Mouse (Mus musculus): ENCODE results near the gene Ncf4. TPM values are rescaled to one million over a fixed set of nuclear protein-coding genes. Genes with fewer than 3 reads are reported as not detected.
"Not testable (repeated sequence)": the region's sequence is repeated elsewhere in the genome, so short reads cannot be mapped to it uniquely, and the experiment has no call there.

Ncf4 gene
- polyA plus RNA-seq, 1 experiment from 2014 or later = 5.9 TPM

DNA sequence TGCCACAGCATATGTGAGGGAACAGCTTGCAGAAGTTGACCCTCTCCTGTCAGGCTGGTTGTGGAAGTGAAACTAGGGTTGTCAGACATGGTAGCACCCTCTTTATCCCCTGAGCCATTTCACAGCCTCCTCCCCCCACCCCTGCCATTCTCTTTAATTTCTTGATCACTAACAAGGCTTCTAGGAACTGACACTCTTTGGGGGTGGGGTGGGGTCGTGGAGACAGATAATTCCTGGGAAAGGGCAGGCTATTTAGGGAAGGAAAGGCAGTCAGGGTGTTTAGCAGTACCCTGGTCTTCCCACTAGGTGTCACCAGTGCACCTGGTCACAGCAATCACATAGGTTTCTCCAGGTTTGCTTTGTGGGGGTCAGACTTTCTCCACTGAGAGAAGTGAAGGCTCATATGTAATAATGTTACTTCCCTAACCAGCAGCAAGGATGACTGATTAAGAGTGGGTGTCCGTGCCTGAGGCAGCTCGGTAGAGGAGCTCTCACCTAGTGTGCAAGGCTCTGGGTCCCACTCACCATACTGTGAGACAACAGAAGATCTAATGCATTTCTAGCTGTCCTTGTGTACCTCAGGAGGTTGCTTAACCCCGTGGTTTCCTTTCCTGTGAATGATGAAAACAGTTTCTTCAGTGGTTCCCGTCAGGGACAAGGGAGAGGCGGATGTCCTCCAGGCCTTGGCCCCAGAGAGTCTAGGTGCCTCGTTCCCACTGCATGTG is 12.9 kb downstream of the Ncf4 start:
- H3K27ac ChIP-seq = no peak overlapping the region
- no peak for ATAC-seq (ENCODE audit: borderline replicate concordance, extremely low read depth, low FRiP score, low TSS enrichment)

DNA sequence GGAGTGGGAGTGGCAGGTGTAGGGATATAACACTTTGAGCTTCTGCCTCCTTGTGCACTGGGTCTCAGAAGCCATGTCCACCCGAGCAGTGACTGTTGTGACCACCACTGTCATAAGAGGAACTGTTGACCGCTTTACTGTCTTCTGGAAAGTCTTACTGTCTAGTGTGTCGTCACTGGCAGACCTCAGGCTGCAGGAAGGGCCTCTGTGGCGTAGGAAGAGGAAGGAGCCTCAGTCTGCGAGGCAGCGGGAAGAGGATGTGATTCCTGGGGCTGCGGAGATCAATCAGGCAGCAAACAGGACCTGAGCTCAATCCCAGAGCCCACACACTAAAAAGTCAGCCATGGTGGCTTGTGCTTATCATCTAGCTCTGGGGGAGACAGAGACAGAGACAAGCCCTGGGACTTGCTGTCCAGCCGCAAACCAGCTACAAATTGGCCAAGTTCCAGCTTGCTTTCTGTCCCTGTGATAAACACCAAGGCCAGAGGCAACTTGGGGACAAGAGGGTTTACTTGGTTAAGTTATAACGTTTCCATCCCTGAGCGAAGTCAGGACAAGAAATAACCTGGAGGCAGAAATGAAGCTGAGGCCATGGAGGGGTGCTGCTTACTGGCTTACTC is 13.8 kb downstream of the Ncf4 start:
- ATAC-seq (ENCODE audit: borderline replicate concordance, extremely low read depth, low FRiP score, low TSS enrichment) = no peak
- no peak overlapping the region for H3K4me2 ChIP-seq
- no peak overlapping the region for H3K9ac ChIP-seq
- no peaks in the 10 kb centered on the region for H3K36me3 ChIP-seq
- 56% methylated on average over 10 of the region's 10 CpGs for WGBS
- peaks cover 8% of the 10 kb centered on the region; the same call in 1 of the 2 replicates for H3K27me3 ChIP-seq
- H3K27ac ChIP-seq = no peak overlapping the region
- no peaks in the 10 kb centered on the region for H3K9me3 ChIP-seq
- H3K4me1 ChIP-seq = no peaks in the 10 kb centered on the region
- H3K4me3 ChIP-seq = no peak overlapping the region

More for the DNA sequence above, 12.9 kb downstream of the Ncf4 start:
- Histone ChIP-seq H3K27me3 (peaks cover 8% of the 10 kb centered on the region; the same call in 1 of the 2 replicates), H3K4me1 (no peaks in the 10 kb centered on the region), H3K9ac (no peak overlapping the region), H3K9me3 (no peaks in the 10 kb centered on the region), H3K36me3 (no peaks in the 10 kb centered on the region), H3K4me3 (no peak overlapping the region), H3K4me2 (no peak overlapping the region)
- 27% methylated on average over 7 of the region's 7 CpGs for WGBS

DNA sequence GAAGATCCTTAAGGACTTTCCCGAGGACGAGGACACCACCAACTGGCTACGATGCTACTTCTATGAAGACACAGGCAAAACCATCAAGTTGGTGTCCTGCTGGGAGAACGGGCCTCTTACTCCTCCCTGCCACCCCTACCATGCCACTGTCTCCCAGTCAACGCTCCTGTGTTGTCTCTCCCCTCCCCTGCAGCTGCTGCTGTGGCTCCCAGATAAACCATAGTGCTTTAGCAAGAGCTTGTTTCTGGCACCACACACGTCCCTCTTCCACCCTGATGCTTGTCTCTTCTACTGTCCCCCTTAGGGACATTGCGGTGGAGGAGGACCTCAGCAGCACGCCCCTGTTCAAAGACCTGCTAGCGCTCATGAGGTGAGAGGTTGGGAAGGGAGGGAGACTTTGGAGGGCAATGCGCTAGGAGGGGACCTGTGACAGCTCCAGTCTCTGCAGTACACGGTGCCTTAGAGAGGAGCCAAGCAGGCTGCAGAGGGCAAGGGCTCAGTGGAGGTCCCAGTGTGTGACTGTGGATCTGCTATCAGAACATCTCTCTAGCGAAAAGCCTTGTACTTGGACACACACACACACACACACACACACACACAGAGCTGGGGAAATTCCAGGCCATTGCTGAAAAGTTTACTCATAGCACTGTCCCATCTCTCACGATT is 16.2 kb downstream of the Ncf4 start:
- no peaks in the 10 kb centered on the region for H3K9me3 ChIP-seq
- no peak for ATAC-seq (ENCODE audit: borderline replicate concordance, extremely low read depth, low FRiP score, low TSS enrichment)
- no peaks in the 10 kb centered on the region for H3K4me1 ChIP-seq
- no peak overlapping the region for H3K4me3 ChIP-seq
- no peaks in the 10 kb centered on the region for H3K36me3 ChIP-seq
- WGBS = 59% methylated on average over 13 of the region's 13 CpGs
- no peak overlapping the region for H3K4me2 ChIP-seq
- H3K27me3 ChIP-seq = no peaks in the 10 kb centered on the region
- H3K27ac ChIP-seq = no peak overlapping the region
- no peak overlapping the region for H3K9ac ChIP-seq

DNA sequence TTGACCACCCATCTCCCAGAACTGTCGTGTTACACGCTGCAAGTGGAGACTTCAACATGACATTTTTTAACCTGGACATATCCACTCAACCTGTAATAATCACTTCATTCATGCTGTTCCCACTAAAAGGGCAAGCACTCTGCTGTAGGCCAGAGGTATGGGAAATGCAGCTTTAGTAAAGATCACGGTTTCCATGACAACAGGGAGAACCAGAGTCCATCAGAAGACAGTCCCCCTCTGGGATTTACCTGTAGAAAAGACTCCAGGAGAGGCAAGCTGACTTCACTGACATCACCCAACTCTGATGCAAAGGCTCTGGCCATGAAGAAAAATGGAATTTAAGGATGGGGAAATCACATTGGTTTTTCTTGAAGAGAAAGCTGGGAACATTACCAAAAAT is 18.7 kb downstream of the Ncf4 start:
- H3K9me3 ChIP-seq = no peaks in the 10 kb centered on the region
- no peak overlapping the region for H3K4me3 ChIP-seq
- 61% methylated on average over 3 of the region's 3 CpGs for WGBS
- H3K27me3 ChIP-seq = no peaks in the 10 kb centered on the region
- no peak overlapping the region for H3K9ac ChIP-seq
- no peaks in the 10 kb centered on the region for H3K4me1 ChIP-seq
- no peak for ATAC-seq (ENCODE audit: borderline replicate concordance, extremely low read depth, low FRiP score, low TSS enrichment)
- H3K36me3 ChIP-seq = no peaks in the 10 kb centered on the region
- no peak overlapping the region for H3K27ac ChIP-seq
- no peak overlapping the region for H3K4me2 ChIP-seq

DNA sequence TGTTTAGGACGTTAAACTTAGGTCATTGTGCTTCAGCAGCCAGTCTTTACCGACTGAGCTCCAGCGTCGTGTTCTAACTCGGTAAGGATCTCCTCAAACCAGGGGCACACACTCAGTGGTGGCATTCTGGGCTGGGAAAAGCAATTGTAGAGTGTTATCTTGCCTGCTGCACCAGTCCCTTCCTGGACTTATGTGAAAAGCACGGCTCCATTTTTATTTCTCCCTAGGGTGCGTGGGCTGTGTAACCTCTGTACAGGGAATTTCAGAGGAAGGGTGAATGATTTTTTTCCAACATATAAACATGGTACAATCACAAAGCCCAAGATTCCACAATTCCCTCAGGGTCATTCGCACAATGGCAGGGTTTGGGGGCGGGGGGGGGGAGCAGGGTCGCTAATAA is 22.8 kb downstream of the Ncf4 start:
- Histone ChIP-seq H3K4me2 (no peak overlapping the region), H3K4me3 (no peak overlapping the region), H3K4me1 (no peaks in the 10 kb centered on the region), H3K27ac (no peak overlapping the region), H3K27me3 (no peaks in the 10 kb centered on the region), H3K9me3 (no peaks in the 10 kb centered on the region), H3K9ac (no peak overlapping the region), H3K36me3 (no peaks in the 10 kb centered on the region)
- WGBS = 75% methylated on average over 10 of the region's 10 CpGs
- no peak for ATAC-seq (ENCODE audit: borderline replicate concordance, extremely low read depth, low FRiP score, low TSS enrichment)

DNA sequence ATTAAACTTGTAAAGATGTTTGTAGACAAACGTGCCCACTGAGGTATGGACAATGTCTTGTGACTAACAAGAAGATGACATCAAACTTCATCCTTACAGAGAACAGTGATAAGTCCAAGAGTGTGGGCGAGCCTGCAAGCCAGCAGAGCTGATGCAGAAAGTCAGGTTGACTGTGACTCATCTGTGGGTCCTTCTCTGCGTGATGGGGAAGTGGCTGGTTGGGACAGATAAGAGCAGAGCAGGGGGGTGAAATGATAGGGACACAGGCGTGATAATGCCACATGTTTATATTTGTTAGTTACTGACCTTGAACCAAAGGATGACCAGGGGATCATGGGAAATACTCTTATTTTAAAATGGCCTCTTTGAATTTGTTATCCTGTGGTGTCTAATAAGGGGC is 23.3 kb downstream of the Ncf4 start:
- Histone ChIP-seq H3K4me2 (no peak overlapping the region), H3K36me3 (no peaks in the 10 kb centered on the region), H3K27ac (no peak overlapping the region), H3K4me3 (no peak overlapping the region), H3K4me1 (no peaks in the 10 kb centered on the region), H3K9me3 (no peaks in the 10 kb centered on the region), H3K27me3 (no peaks in the 10 kb centered on the region), H3K9ac (no peak overlapping the region)
- no peak for ATAC-seq (ENCODE audit: borderline replicate concordance, extremely low read depth, low FRiP score, low TSS enrichment)
- WGBS = 50% methylated on average over 4 of the region's 4 CpGs

DNA sequence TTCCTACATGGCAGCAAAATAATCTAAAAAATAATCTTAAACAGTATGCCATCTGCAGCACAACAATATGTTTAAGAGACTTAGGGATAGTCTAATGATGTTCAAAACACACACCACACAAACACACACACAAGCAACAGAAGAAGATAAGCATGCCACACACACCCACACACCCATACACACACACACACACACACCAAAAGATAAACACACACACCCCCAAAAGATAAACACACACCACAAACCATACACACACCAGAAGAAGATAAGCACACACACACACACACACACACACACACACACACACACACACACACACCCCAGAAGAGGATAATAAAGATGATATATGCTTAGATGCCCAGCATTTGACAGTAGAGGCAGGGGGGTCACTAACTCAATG is 26.6 kb downstream of the Ncf4 start:
- no peaks in the 10 kb centered on the region for H3K4me1 ChIP-seq
- no peaks in the 10 kb centered on the region for H3K9me3 ChIP-seq
- H3K9ac ChIP-seq = no peak overlapping the region
- no peaks in the 10 kb centered on the region for H3K36me3 ChIP-seq
- H3K27ac ChIP-seq = no peak overlapping the region
- H3K4me3 ChIP-seq = no peak overlapping the region
- ATAC-seq (ENCODE audit: borderline replicate concordance, extremely low read depth, low FRiP score, low TSS enrichment) = no peak
- H3K27me3 ChIP-seq = no peaks in the 10 kb centered on the region
- no peak overlapping the region for H3K4me2 ChIP-seq

DNA sequence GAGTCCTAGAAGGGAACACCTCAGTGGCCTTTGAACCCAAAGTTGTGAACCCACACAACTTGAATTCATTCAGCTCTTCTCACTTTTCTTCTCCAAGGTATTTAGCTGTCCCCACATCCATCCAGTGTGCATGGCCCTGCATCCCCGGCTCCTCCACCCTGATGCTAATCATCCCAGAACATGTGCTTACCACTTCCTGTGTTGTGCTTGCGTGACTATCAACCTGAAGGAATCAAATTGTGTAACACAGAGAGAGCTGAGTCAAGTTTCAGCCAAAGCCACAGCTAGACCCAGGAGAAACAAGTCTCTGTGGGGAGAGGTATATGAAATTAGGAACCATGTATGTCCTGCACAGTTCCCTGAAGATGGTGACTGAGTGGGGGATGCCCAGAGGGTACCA is 33.7 kb downstream of the Ncf4 start:
- H3K4me2 ChIP-seq = no peak overlapping the region
- no peaks in the 10 kb centered on the region for H3K9me3 ChIP-seq
- 63% methylated on average over 2 of the region's 2 CpGs for WGBS
- H3K36me3 ChIP-seq = no peaks in the 10 kb centered on the region
- no peaks in the 10 kb centered on the region for H3K4me1 ChIP-seq
- H3K27me3 ChIP-seq = no peaks in the 10 kb centered on the region
- no peak overlapping the region for H3K27ac ChIP-seq
- no peak overlapping the region for H3K9ac ChIP-seq
- no peak for ATAC-seq (ENCODE audit: borderline replicate concordance, extremely low read depth, low FRiP score, low TSS enrichment)
- no peak overlapping the region for H3K4me3 ChIP-seq

DNA sequence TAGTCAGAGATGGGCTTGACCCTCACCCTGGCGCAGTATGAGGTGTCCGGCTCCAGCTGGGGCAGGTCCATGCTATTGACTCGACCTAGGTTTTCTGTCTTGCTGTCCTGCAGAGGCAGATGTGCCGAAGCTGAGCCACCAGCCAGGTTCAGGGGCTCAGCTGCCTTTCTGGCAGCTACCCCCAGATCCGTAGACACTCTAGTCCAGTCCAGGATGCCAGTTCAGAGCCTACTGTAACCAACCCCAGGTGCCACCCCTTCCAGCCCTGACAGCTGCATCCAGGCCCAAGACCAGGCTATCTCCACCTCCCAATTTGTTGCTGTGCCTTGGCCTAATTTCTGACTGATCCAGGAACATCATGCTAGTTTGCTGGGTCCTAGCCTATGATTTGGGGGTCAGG is 43.3 kb downstream of the Ncf4 start:
- no peak overlapping the region for H3K4me2 ChIP-seq
- H3K9ac ChIP-seq = no peak overlapping the region
- ATAC-seq (ENCODE audit: borderline replicate concordance, extremely low read depth, low FRiP score, low TSS enrichment) = no peak
- no peaks in the 10 kb centered on the region for H3K36me3 ChIP-seq
- 76% methylated on average over 5 of the region's 5 CpGs for WGBS
- H3K4me3 ChIP-seq = no peak overlapping the region
- H3K27ac ChIP-seq = no peak overlapping the region
- H3K9me3 ChIP-seq = no peaks in the 10 kb centered on the region
- 0 out of 2 replicates have a peak, but pooled peaks cover 2% of the 10 kb centered on the region for H3K4me1 ChIP-seq
- no peaks in the 10 kb centered on the region for H3K27me3 ChIP-seq

DNA sequence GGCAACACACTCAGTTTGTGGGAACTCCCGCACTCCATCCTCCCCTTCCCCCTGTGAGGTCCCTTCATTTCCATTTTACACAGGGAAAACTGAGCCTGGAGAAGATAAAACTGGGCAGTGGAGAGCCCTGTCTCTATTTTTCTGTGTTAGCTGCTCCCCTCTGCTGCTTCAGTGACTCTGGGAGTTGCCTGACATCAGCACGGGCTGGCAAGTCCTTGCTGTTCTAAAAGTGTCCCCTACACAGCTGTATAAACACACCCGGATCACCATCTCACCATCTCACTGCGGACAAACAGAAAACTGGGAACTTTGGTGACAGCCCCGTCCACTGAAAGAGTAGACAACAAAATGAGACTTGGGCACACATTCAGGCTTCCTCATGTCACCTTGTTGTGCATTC is 45.2 kb downstream of the Ncf4 start:
- WGBS = 35% methylated on average over 5 of the region's 5 CpGs
- not testable (repeated sequence) for ATAC-seq (ENCODE audit: borderline replicate concordance, extremely low read depth, low FRiP score, low TSS enrichment)

DNA sequence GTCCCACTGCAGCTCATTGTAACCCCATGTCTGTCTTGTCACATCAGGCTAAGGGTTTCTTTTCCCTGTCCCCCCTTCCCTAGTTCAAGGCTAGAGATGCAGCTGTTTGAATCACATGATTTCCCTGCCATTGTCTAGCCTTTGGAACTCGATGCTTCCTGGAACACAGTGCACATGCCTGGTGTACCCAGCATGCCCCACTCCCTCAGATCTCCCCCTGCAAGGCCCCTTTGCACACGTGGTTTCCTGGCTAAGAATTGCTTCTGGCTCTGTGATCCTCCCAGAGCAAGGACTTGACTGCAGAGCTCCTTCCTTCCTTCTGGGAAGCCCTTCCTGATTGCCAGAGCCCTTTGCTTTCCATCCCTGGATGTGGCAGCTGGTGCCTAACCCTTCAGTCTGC is 48.6 kb downstream of the Ncf4 start:
- H3K4me2 ChIP-seq; H3K4me3 ChIP-seq; H3K9me3 ChIP-seq; H3K27ac ChIP-seq; H3K27me3 ChIP-seq; H3K9ac ChIP-seq; H3K36me3 ChIP-seq; H3K4me1 ChIP-seq; ATAC-seq (ENCODE audit: borderline replicate concordance, extremely low read depth, low FRiP score, low TSS enrichment): not testable (repeated sequence)
- WGBS = 6% methylated on average over 2 of the region's 2 CpGs

More for the DNA sequence above, 45.2 kb downstream of the Ncf4 start:
- not testable (repeated sequence) for H3K27ac ChIP-seq, H3K27me3 ChIP-seq, H3K4me1 ChIP-seq, H3K36me3 ChIP-seq, H3K9ac ChIP-seq, H3K9me3 ChIP-seq, H3K4me2 ChIP-seq, H3K4me3 ChIP-seq

DNA sequence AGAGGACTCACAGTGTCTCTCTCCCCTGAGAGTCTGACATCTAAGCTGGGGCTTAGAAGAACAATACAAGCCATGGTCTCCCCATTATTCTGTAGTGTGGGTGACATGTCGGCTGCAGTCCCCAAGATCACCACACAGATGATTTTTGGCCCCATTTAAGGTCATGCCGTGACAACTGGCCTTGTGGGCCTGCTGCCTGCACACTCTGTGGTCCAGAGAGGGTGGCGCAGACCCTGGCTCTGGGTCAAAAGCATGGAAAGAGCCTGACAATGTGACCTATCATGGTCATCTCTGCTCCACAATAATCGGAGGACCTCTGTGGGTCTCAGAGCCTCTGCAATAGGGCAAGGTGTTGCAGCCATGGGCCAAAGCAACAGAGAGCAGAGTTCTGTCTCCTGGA is 49.1 kb downstream of the Ncf4 start:
- Histone ChIP-seq H3K36me3 (no peaks in the 10 kb centered on the region), H3K27ac (no peak overlapping the region), H3K27me3 (no peaks in the 10 kb centered on the region), H3K4me2 (no peak overlapping the region), H3K9me3 (no peaks in the 10 kb centered on the region), H3K4me1 (0 out of 2 replicates have a peak, but pooled peaks cover 3% of the 10 kb centered on the region), H3K9ac (no peak overlapping the region), H3K4me3 (no peak overlapping the region)
- no peak for ATAC-seq (ENCODE audit: borderline replicate concordance, extremely low read depth, low FRiP score, low TSS enrichment)
- WGBS = 88% methylated on average over 4 of the region's 4 CpGs

All from lung, embryonic 15.5 days (tissue).